Mouse (Mus musculus): ENCODE data around the gene Cacna2d1. TPM values are rescaled to one million over a fixed set of nuclear protein-coding genes. Genes with fewer than 3 reads are reported as not detected.

Gene Cacna2d1
- polyA plus RNA-seq (2012; rRNA removed), result 6.2 and 6.4 TPM in 2 replicates

DNA sequence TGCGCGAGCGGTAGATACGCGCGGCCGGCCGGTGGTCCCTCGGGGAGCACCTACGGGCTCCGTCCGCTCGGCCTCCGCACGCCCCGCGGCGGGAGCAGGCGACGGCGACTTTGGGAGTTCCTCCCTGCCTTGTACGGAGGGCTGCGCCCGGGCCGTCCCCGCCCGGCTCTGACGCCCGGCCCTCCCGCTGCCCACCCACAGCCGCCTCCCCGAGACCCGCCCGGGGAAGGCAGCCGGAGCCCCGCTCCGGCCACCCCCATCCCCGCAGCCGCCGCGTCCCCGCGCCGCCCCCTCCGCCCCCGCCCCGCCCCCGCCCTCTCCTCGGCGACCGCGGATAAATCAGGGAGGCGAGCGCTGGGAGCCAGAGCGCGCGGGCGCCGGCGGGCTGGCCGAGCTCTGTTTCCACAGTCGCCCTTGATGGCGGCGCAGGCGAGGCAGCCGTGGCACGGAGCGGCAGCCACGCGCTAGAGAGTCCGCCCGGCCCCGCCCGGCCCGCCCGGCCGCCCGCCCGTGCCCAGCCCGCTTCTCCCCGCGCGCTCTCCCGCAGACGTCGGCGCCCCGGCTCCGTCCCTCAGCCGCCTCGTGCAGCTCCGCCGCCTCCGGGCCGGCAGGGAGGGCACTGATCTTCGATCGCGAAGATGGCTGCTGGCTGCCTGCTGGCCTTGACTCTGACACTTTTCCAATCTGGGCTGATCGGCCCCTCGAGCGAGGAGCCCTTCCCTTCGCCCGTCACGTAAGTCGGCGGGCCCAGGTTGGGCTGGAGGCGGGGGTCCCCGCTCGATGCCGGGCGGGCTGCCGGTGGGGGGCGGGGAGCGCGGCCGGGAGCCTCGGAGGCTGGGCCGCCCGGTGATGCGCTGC is at the start of gene Cacna2d1:
Gene Cacna2d1, plus strand, starts transcription at position 316 of the 858 bp plus-strand sequence.
- DNase-seq (ENCODE audit: low read depth), result no peak

DNA sequence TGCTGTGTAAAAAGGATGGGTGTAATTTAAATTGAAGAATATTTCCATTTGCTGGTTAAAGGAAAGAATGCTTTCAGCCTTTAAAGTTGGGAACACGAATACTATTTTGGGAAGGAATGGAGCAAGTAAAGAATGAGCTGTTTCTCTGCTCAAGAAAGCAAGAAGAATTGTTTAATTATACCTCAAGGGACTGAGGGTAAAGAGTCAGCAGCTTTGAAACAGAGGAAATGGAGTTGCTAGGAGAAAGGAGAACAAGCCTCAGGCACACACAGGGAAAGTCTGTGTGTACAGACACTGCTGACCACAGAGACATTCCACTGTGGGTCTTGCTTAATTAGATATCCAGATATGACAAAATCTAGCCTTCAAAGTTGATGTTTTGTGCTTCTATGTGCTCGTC is 39.4 kb upstream of the Cacna2d1 start:
- no peak for DNase-seq (ENCODE audit: low read depth)

DNA sequence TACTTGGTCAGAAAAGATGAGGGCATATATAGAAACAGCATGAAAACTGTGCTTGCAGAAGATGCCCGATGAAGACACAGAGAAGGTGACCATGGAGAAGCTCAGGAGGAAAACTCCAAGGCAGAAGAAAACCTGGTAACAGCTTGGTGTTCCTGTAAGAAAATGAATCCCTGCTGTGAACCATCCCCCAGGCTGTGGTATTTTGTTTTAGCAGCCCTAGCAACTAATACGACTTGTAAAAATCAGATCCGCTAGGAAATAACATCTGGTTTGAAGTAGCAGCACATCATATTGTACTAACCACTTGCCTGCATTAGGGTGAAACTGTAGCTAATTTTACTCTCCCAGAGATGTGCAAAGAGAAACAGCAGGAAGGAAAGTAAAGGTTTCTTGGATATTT is 37.8 kb upstream of the Cacna2d1 start:
- no peak for DNase-seq (ENCODE audit: low read depth)

DNA sequence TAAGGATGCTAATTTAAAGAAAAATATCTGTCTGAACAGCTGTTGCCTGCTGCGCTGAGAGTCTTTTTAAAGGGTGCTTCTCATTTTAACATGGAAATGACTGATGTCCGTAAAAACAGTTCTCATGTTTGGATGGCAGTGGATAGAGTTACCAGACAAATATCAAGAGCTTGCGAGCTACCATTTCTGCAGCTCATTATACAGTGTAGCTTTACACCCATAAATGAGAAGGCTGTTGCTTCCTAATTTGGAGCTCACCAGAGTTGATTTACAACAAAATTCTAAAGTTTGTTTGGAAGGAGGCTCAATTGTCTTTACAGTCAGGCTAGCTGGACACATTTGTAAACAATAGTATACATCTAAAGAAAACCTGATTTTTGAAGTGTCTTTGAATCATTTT is 28.0 kb upstream of the Cacna2d1 start:
- no peak for DNase-seq (ENCODE audit: low read depth)

DNA sequence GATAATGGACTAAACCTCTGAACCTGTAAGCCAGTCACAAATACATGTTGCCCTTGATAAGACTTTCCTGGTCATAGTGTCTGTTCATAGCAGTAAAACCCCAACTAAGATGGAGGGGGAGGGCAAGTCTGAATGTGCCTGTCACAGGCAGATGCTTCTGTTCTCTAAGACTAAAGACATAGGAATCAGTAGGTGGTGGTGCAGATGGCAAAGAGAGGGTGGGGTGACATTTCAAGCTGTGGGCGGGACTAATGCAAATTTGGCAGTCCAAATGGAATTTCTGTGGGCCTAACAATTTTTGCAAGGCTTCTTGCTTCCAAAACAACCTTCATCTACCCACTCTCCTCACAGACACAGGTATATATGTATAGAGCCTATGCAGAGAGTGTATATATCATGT is 19.6 kb upstream of the Cacna2d1 start:
- no peak for DNase-seq (ENCODE audit: low read depth)

DNA sequence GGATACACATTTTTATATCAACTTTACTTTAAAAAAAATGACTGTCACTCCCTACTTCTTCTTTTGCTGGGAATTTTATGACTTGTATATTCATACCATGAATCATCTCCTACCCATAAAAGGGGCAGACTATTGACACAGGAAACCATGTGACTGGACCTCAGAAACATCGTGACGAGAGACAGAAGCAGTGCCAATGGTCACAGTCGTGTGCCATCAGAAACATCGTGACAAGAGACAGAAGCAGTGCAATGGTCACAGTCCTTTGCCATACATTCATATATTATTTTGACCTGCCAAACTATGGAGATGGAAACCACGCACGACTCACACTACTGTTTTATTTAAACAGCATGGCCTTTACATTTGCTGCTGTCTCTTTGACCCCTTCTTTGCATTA is 6.0 kb upstream of the Cacna2d1 start:
- no peak for DNase-seq (ENCODE audit: low read depth)

DNA sequence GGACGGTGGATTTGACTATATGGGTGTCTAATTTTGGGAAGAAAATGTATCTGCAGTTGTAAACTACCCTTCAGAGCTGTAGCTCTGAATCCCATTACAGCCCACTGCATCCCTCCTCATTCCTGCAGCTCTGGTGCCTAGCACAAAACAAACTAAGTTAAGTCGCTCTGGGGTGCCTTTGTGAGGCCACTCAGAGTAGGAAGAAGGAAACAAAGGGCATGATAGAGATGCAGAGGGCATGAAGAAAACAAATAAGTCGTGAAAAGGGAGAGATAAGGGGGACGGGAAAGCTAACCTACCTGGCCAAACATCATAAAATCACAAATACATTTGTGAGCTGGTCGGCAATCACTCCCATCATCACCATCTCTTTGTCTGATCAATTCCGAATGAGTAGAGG is 1.5 kb upstream of the Cacna2d1 start:
- no peak for DNase-seq (ENCODE audit: low read depth)

DNA sequence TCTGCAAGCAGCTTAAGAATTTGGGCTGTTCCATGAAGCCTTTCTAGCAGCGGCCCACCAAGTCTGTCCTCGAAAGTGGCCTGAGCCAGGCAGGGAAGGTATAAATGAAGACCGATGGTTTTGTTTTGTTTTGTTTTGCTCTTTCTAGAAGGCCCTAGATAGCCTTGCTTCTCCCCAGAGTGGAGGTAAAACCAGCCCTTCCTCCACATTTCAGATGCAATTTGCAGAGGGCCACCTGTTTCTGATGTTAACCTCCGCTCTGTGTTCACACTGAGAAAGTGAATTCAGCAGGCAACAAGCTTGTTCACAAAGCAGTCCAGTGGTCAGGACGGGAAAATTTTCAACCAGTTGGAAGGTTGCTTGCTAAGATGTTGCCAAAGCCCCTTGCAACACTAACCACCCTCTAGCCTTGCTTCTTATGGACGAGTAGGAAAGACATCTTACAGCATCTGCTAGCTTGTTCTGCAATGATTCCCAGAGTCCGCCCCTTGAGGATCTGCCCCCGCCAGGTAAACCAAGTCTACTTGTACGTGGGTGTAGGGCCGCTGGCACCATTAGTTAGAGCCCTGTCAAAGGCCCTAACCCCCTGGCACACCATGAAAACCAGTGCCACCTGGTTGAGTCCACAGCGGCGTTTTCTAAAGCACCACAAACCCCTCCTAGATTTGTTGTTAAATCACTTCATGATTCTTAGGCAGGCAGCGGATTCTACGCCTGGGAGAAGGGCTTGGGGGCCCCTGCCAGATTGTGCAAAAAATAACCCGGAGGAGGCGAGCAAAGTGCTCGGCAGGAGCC is 713 bp upstream of the Cacna2d1 start:
- DNase-seq (ENCODE audit: low read depth), result no peak

DNA sequence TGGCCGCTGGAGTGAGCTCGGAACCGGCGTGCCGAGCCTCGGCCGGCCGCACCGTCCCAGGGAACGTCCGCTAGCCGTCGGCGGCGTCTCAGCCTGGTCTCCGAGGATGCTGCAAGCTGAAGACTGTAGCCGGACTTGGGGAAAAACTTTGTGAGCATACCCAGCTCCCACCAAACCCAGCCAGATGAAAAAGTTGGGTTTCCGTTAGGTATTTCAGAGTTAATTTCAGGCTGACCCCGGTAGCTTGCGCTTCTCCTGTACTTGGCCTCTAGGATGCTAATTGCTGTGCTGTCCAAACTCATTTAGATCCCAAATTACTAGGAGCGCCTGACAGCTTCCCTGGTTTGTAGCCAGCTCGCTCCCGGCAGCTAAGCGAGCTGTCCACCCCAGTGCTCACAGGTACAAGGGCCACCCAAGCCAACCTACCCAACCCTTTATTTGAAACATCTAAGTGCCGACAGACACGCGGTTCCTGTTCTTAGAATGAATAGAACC is 790 bp downstream of the Cacna2d1 start:
- DNase-seq (ENCODE audit: low read depth), result no peak

DNA sequence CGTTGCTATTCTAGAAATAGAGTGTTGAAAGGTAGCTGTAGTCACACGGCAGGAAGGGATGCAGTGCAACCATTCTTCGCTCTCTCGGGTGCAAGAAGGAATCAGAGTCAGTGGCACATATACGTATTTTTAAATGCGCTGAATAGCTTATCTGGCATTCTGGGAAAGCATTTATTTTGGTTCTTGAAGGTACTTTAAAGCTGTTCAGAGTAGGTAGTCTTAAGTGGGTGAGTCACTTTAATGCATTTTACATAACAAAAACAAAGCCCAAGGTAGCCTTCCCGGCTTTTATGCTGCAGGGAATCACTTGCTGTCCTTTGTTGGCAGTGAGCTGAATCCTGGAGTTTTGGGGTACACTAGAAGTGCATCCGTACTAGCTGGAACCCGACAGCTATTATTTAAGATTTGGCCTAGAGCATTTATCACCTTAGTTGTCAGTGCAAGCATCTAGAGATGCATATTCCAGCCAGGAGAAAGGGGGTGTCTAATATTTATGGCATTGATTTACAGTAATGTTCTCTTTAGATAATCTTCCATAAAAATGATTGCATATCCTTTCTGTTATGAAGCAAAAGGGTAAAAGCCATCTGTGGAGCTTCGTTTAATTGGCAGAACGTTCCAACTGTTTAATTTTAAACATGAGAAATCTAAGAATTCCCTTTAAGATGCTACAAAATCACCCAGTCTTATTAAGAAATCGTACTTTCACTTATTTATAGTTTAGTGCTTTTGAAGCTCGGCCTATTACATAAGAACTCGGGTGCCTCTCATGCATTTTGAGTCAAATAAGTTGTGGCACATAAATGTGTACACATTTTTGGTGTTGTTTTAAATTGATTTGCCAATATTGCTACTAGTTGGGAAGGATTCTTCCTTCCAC is 1.6 kb downstream of the Cacna2d1 start:
- DNase-seq (ENCODE audit: low read depth), result no peak

DNA sequence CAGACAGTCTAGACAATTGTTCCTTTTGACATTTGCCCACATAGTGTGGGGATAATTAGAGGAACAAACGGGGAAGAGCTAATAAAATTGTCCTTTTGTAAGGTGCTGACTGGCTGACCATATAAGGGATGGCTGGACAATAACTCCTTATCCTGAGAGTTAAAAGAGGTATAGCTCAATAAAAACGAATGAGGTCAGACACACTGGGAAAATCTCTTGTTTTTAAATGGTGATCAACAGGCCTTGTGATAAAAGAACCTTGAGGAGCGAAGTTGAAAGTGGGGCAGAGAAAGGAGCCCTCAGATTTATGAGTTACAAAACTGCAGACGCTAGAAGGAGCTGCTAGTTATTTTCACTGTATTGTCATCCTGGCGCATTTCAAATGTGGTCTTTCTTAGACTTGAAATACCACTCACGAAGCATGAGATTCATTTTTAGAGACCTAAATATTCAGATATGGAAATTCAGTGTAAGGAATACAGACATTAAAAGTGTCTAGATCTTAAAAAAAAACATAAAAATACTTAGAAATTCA is 6.8 kb downstream of the Cacna2d1 start:
- DNase-seq (ENCODE audit: low read depth), result no peak

DNA sequence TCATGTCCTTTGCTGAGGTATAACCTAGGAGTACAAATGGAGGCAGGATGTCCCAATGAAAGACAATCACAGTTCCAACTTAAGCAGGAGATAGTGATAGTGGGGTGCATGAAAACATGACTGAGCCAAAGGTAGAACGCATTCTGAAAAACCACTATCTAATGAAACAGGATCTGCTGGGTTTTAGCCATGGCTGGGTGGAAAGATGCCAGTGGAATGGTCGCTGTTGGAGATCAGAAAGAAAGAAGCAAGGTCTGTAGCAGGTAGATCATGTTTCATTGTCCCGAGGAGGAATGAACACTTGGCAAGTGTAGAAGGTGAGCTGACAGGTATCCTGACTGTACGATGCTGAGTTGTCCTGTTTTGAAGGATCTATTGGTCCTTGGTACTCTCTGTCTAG is 7.6 kb downstream of the Cacna2d1 start:
- no peak for DNase-seq (ENCODE audit: low read depth)

DNA sequence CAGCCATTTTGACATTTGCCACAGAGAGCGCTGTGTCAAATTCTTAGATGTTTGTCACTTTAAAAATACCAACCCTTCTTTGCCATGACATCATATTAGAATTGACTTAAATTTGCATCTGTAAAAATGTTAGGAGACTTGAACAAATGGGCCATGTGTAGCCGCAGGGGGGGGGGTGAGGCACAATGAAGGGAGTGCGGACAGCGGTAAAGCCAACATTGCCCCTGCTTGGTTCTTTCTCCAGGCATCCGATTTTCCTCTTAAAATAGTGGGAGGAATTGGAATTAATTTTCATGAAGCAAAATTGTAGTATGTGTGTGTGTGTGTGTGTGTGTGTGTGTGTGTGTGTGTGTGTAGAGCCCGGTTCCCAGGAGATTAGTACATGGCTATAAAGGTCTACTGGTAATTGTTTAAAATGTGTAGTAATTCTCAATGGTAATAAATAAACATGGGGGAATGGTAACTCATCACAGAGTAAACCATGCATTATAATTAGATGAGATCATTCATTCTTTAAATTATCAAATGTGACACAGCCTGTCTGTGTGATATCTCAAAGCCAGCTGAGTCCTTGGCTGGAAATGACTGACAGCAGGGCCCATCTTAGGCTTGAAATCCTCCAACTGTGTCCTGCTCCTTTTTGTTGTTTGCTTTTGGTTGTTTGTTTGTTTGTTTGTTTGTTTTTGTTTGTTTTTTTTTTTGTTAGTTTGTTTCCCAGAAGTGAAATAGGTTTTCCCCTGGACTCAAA is 14.0 kb downstream of the Cacna2d1 start:
- DNase-seq (ENCODE audit: low read depth), result no peak

DNA sequence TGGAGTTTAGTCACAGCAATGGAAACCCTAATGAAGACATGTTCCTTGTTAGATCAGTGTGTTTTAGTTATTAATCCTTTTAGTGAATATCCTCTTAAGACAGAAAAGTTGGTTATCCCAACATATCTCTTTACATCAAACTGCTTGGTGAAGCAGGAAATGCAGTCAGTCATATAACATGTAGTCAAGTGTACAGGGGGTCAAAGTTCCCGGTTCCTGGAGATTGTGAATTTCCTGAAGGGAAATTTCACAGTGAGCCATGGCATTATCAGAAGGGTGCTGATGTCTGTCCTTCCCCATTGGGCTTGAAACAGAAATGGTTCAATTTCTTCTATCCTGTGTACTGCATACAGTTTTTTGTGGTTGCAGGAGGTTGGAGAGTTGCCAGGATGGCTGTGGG is 25.3 kb downstream of the Cacna2d1 start:
- no peak for DNase-seq (ENCODE audit: low read depth)

DNA sequence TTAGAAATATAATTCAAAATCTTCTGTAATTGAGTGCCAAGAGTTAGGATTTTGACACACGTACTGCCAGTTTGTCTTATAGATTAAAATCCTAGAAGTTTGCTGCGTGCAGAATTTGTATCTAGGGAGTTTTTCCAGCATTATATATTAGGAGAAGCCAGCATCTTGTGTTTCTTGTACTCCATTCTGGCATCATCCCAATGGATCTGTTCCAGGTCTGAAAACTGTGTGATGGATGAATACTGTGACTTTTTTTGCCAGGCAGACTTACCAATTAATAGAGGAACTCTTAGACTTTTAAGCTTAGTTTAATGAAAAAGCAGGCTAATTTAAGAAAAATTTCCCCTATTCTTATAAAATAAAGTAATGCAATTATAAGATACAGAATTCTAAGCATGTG is 27.4 kb downstream of the Cacna2d1 start:
- no peak for DNase-seq (ENCODE audit: low read depth)

DNA sequence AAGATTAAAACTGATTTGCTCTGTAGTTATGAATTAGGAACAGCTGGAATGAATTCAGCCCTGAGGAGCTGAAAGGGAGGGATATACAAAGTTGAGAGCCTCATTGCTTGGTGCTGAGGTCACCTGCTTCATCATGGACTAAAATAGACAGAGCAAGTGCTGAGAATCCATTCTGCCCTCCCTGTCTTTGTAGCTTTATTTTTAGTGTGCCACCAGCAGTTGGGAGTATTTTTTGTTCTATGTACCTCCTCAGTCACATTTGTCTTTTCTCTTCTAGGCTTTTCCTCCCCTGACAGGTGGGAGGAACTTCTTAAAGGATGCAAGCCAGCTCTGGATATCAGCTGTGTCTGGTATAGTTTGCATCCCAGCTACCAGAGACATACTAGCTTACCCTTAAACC is 32.4 kb downstream of the Cacna2d1 start:
- no peak for DNase-seq (ENCODE audit: low read depth)

DNA sequence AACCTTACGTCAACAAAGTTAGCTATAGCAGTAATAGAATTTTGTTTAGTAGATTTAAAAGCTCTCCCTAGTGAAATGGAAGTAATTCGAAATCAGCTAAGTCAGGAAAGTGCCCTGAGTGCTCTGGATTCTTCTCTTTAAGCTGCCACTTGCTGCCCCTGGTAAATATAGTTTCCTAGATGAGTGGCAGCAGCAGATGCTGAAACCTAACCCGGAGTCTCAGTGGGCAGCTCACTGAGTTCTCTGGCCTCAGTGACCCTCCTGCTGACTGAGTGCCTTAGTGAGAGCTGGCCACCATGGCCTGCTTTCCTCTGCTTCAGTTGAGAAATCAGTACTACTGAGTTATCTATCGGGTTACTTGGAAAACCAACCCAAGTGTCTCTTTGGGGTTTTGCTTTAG is 37.3 kb downstream of the Cacna2d1 start:
- no peak for DNase-seq (ENCODE audit: low read depth)

DNA sequence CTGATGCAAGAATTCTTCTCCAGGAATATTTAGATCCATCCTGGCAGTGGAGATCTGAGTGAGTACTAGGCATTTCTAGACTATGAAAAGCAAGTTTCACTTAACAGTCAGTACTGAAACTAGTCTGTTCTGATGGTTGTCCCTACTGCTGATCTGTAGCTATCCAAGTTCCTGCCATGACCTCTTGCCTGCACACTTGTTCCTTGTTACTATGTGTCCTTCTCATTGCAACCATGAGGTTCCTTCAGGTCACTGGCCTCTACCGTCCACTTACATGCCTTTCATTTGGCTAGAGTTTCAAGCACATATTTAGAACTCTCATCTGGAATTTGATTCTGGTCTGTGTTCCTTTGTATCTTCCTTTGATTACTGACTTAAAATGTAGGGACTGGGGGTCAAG is 37.9 kb downstream of the Cacna2d1 start:
- DNase-seq (ENCODE audit: low read depth), result no peak

DNA sequence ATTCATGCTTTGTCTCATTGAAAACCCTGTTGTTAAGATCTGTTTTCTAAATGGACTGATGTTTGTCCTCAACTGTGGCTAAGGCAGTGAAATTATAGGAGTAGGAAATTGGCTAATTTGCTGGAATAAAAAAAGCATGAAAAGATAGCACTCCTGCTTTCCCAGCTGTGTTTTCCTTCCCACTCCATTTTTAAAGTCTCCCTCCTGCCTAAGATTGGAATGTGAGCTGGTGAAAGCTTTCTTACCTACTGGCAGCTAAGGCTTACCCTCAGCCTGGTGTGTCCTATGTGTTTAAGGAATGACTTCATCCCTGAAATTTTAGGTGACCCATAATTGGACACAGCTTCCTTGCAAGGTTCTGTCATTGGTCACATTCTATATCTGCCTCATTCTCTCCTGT is 40.2 kb downstream of the Cacna2d1 start:
- DNase-seq (ENCODE audit: low read depth), result no peak

DNA sequence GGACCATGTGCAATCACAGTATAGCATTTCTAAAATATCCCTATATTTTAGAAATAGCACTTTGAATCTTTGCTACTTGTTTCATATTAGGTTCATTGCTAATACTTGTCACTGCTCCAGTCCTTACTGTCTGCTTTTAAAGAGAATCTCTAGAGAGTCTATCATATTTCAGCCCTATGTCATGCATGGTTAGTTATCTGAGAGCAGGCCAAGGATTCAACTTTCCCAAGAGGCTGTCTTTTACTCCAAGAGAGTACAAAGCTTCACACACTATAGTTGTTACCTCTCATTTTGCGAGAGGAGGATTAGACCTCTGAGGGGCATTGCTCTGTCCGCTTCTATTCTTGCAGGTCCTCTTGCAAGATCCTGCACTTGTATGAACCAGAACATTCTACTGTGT is 44.7 kb downstream of the Cacna2d1 start:
- DNase-seq (ENCODE audit: low read depth), result no peak

DNA sequence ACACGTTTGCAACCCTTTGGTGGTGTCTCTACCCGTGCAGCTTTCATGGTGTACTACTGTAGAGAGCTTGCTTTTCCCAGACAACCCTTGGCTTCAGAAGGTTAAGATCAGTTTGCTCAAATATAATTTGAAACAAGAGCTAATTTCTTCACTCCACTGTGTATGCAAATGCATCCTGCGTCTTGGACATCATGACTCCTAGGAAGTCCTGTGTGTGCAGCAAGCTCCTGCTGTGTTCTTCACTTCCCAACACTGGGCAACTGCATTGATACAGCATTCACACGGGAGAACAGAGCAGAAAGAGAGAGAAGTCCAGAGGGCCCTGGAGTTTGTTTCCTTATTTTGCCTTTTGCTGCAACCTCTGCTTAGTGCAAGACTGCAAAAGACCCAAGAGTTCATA is 48.1 kb downstream of the Cacna2d1 start:
- DNase-seq (ENCODE audit: low read depth), result no peak
